Mouse (Mus musculus) kidney, adult 10 weeks (tissue): ENCODE results near the gene Serpinb3a. TPM values are rescaled to one million over a fixed set of nuclear protein-coding genes. Genes with fewer than 3 reads are reported as not detected.

Source experiments
- polyA plus RNA-seq: library from polyadenylated mRNA; stranded (reverse); fragments of 350-450 nt; fragmentation: Illumina TruSeq; extraction: RNeasy Lipid Tissue Mini Kit (QIAGEN cat#74804); gene quantifications from one replicate; pipeline ENCODE4 v1.2.3, GENCODE M21; 2014; ENCODE audit warnings: low read depth, low replicate concordance

Serpinb3a gene
- not detected for polyA plus RNA-seq

GRCm38 (mm10) chr1:107052203-107052602 is at the start of gene Serpinb3a:
Serpinb3a (minus strand) TSS chr1:107052303.

DNA sequence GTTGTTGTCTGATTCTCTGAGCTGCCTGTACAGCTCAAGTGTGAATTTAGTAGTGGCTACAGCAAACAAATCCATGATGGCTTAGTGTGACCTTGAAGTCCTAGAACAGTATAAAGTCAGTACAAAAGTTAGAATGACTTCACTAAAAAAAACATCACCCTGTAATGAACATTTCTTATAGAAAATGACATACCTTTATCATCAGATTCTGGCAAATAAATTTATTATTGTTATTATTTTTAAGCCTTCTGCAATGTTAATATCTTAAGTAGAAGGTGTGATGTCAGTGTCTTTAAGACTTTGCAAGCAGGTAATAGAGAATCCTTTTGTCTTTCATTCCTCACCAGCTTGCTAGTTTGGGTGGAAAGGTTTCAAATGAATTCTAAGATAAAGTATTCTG is 31.3 kb upstream of the Serpinb3a start, which contains the start of gene Serpinb3d:
Serpinb3d (minus strand) TSS at position 101 of the 400 bp plus-strand sequence.

Other genes starting within 250 kb of the Serpinb3a start
- gene Serpinb5, start 191.1 kb downstream of the Serpinb3a start, polyA plus RNA-seq: 1.1 TPM
- gene Serpinb12, start 117.9 kb downstream of the Serpinb3a start, polyA plus RNA-seq: not detected
- gene Serpinb13, start 71.3 kb downstream of the Serpinb3a start, polyA plus RNA-seq: not detected
- not detected for gene Serpinb3d, start 31.2 kb upstream of the Serpinb3a start, polyA plus RNA-seq
- not detected for gene Serpinb3b, start 226.1 kb upstream of the Serpinb3a start, polyA plus RNA-seq
- not detected for gene Serpinb3c, start 226.1 kb upstream of the Serpinb3a start, polyA plus RNA-seq